Mouse (Mus musculus) adrenal gland, postnatal 25 days (tissue): Measurements from ENCODE around the gene Cacna1c. TPM values are rescaled to one million over a fixed set of nuclear protein-coding genes. Genes with fewer than 3 reads are reported as not detected.
A peak's percentile ranks its signal among the peaks of the same experiment; 100 is the strongest.

ENCODE experiments used
- DNase-seq: peaks from one replicate; pipeline ENCODE4 v3.0.0; 2021; ENCODE audit warnings: mixed read lengths
- total RNA-seq: library from RNA; stranded (reverse); gene quantifications from 2 replicates; pipeline ENCODE4 v1.2.3, GENCODE M21; 2021

The Cacna1c gene
- total RNA-seq, 1 experiment from 2014 or later, result 104 TPM

DNA sequence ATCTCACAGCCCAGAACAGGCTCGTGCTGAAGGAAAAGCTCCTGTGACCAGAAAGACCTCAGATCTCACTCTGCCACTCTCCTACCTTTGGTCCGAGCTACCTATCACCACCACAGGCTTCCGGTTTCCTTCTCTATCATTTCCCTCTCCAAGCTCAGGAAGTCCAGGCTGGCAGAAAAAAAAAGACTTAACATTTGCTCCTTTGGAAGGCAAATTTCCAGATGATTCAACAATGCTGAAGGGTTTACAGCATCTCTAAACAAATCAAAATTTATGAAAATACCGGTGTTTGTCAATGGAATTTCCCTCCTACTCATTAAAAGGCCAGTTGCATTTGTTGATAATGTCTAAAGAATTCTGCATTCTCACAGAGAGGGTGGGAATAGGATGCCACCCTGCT lies 288.0 kb downstream of the Cacna1c start:
- DNase-seq, result no peak

DNA sequence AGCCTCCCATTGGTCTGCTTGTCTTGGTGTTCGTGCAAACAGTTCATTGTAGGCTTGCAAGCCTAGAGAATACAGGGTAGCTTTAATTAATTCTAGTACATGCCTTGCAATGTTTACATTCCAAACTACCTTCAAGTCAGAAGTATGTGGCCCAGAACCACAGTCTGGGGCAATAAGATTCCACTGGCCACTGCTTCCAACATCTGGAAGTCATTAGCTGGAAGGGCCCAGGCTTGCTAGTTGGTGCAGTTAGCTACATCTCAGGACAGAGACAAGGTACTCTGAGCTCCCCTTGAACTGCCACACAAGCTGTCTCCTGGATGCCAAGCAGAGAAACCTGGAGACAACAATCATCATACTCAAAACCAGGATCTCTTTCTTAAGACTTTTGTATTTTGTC lies 288.5 kb downstream of the Cacna1c start:
- no peak for DNase-seq

GRCm38 (mm10) chr6:118906878-118907277 lies 289.3 kb downstream of the Cacna1c start:
- DNase-seq, result no peak

GRCm38 (mm10) chr6:118899688-118900087 lies 296.5 kb downstream of the Cacna1c start:
- no peak for DNase-seq

DNA sequence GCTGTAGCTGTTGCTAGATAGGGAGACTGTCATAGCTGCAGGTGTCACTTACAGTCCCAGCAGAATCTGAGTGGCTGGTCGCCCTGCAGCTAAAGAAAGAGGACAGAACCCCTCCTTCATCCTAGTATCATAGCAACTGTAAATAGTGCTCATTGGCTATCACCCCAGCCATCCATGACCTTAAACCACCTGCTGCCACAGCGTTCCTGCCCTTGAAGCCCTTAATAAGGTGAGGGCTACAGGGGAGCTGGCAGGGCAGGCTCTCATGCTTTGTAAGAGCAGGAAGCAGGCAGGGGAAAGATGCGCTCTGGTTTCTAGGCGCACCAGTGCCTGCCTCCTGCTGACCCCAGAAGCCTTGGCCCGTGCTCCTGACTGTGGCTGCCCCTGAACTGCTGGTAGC lies 299.1 kb downstream of the Cacna1c start:
- no peak for DNase-seq

DNA sequence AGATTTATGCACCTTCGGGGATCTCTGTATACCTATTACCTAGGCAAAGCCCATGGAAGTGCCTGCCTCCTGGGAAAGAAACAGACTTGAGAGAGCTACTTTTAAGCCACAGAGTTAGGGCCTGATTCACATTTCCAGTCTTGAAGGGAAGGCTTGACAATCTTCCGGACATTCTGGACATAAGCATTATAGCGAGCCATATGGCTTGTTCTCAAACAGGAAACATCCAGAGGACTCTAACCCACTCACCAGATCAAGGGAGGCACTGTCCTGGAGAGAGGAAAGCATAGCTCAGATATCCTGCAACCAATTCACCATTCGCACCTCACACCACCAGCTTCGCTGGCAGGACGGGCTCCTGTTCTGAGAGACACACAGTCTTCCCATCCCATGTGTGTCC lies 302.2 kb downstream of the Cacna1c start:
- DNase-seq, result no peak

GRCm38 (mm10) chr6:118889441-118889840 lies 306.8 kb downstream of the Cacna1c start:
- no peak for DNase-seq

DNA sequence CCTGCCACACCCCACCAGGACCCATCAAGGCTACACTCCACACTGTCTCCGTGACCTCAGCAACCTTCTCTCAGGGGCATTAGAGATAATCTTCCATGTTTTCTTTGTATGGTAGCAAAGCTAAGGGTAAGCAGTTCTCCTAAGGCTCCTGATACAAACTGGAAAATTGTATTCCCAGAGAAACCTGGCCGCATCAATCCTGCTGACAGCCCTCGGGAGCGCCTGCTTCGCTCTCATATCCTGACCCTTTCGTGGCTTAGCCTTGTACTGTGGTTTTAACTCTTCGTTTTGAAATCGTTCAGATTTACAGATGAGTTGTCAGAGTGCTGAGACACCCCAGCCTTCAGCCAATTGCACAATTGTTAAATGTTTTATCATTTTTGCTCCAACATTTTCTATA lies 309.2 kb downstream of the Cacna1c start:
- DNase-seq, result peak; percentile 19

DNA sequence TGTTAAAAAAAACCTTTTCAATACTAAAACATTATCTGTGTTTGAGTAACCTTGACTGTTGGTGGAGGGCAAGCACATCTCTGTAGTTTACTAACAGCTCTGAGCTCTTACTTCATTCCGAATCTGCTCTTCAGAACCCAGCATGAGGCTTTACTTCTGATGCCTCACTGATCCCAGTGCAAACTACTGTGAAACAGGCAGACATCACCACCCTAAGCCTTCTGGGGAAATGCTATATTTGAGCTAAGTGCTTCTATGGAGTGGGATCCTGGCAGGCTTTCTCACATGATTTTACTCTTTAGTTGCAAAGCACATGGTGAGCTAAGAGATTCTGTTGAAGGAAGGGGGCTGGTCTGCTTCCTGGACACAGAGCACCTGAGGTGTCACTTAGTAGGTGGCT lies 311.3 kb downstream of the Cacna1c start:
- no peak for DNase-seq

GRCm38 (mm10) chr6:118884073-118884551 lies 312.1 kb downstream of the Cacna1c start:
- DNase-seq, result no peak

- DNase-seq, result peak; percentile 79
Measured at GRCm38 (mm10) chr6:118876204-118876603, 320.0 kb downstream of the Cacna1c start.

DNA sequence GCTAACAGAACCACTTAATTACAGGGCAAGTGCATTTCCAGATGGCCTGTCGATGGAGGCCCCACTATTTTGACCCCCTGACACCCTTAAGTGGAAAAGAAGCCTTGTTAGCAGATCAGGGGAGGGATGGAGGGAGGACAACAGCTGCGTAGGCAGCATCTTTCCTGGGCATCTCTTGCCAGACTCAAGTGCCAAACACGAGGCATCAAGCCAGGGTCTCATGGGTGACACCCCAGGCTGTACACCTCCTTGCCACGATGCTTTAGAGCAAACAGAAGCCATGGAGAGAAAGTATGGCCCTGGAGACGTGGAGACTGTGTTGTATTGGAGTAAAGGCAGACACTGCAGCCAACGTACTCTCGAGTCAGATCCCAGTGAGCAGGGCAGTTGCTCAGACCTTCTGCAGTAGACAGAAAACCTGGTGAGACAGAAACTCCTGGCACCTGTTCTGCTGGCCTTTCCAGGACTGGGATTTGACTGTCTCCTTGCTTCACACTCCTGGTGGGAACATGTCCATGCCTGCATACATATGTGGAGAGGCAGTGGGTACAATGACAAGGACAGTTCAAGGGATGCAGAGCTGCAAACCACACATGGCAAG lies 325.9 kb downstream of the Cacna1c start:
- no peak for DNase-seq

GRCm38 (mm10) chr6:118867384-118867783 lies 328.8 kb downstream of the Cacna1c start:
- no peak for DNase-seq

GRCm38 (mm10) chr6:118866889-118867288 lies 329.3 kb downstream of the Cacna1c start:
- DNase-seq, result no peak

DNA sequence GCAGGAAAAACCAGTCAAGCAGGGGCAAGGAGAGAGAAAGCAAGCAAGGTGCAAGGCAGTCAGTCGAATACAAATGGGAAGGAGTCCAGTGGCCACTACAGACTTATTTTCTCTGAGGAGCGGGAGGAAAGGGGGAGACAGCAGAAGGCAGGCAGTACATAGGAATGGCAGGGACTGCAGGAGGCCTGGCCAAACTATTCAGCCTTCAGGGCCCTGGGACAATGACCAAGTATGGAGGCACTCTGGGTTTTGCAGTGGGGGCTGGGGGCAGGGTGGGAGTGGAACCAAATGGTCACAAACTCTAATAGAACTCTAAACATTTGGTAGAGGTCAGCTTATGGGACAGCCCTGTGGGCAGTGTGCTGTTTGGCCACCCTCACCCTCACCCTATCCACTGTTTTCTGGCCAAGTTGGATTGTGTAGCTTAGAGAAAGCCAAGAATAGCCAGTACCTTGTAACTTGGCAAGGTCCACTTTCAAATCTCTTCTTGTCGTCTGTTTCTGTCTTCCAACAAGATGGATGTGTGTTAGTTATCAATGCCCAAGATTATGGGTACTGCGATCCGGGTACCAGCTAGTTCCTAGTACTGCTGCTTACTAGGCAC lies 330.3 kb downstream of the Cacna1c start:
- DNase-seq, result no peak

DNA sequence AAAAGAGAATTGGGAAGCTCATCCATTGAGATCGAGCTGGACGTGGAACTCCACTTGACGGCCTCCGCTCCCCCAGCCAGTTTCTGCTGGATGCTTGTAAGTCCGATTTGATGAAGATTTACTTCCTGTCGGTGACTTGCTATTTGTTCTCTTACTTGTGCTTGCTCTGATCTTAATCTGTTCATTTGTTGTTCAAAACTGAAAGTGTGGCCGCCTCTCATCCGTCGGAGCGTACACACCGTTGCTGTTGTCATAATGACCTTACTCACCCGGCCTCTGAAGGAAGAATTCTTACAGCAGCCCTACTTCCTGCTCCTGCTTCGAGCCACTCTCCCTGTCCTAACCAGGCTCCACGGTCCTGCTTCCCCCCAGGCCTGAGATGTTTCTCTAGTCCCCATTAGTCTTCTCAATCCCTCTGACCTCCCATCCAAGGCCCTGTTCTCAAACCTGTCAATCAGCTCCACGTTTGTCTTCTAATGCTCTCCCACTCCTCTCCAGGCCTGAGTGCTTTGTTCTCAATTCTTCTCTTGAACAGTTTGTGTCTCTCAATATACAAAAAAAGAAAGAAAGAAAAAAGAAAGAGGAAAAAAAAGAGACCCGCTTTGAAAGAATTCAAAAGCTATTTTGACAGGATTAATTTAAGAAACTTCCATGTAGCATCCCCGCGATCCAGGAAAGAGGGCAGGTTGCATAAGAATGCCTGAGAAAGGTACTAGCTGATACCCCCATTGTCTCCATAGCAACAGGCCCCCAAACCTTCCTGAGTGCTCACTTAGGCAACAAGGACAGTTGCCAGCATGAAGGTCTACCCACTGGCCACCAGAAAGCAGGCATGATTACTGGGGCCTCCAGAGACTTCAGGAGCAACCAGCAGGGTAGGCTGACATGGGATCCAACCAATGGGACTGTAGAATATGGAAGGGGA lies 331.3 kb downstream of the Cacna1c start:
- DNase-seq, result no peak

GRCm38 (mm10) chr6:118862727-118863126 lies 333.5 kb downstream of the Cacna1c start:
- DNase-seq, result no peak

DNA sequence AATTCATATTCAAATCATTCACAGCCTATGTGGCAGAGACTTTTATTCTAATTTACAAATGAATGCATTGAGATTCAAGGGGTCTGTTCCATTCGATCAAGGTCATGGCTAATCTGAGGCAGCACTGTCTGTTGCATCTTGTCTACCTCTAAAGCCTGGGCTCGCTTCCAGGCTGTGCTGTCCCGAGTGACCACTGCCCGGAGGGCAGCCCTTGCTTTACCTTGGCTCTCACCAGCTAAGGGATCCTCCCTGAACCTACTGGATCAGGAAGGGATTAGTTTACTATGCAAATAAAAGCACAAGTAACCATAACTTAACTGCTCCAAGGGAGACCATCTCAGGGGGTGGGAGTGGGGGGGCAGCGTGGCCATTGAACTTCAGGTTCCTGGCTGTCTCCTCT lies 334.1 kb downstream of the Cacna1c start:
- DNase-seq, result no peak

DNA sequence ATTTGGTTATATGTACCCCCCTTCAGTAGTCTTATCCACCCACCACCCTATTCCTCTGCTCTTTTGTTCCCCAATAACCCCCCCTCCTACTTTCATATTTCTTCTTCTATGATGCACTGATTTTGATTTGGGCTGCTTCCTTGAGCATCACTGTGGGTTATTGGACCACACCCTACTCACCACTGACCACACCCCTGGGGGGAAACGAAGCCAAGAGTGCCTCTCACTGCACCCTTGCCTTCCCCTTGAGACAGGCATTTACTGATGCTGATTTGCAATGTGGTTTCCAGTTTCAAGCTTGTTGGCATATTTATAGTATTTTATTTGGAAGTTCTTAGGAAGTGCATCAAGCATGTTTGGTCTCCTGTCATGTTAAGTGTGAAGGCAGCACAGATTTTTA lies 337.8 kb downstream of the Cacna1c start:
- DNase-seq, result no peak

DNA sequence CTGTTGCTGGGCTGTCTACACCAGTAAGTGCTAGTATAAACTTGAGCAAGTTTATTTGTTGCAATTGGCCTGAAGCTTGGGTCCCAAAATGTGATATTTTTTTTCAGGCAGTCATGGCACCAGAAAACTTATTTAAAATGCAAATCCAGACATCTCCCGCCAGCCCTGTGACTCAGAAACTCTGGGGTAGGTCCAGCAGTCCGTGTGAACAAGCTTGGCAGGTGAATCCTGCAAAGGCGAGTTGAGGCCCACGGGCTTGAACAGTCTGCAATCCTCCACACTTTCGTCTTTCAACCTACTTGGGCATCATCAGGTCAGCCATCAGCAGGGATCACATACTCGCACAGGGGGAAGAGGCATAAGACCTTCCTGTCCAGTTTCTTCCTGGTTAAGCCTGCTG lies 344.1 kb downstream of the Cacna1c start:
- DNase-seq, result no peak

DNA sequence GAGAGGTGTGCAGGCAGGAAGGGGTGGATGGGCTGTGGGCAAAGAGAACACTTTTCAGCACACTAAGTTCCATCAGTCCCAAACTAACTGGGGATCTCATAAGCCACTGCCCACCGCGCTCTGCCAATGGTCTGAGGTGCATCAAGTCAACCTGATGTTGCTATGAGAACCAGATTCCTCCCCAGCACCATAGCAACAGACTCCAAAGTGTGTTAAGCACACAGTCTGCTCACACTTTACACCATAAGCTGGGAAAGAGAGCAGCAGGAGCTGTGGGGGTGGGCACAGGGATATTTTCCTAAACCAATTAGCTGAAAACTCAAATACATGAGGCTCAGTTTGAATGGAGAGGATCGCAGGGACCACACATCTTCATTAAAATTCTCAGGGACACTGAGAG lies 345.1 kb downstream of the Cacna1c start:
- DNase-seq, result no peak

DNA sequence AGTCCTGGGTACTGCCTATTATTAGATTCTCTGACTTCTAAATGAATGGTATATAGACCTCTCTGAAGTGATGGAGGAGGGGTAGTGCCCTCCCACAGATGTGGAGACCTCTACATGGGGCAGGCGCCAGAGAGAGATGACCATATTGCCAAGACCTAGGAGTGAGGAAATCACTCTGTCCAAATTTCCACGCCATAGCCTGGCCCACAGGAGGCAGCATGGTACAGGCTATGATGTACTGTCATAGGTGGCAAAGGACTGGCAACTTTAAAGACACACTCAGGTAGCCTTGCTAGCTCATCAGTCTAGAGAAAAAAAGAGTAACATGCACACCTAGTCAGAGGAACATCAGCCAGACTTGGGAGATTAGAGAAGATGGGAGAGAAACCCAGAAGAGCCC lies 347.6 kb downstream of the Cacna1c start:
- DNase-seq, result no peak

- DNase-seq, result peak; percentile 47
Measured at GRCm38 (mm10) chr6:118847751-118848150, 348.5 kb downstream of the Cacna1c start.
